Mouse (Mus musculus) MEL (cell line): ENCODE measurements at regions not wholly inside any gene's neighbourhood (a gene's known extent, or its start where the extent isn't known, plus 50 kb on each side); places are given as distances from the start of the nearest gene placed in this dataset.

Source experiments
- DNase-seq: peaks from one replicate; pipeline ENCODE4 v3.0.0; 2011; ENCODE audit warnings: low read depth, low spot score
- H3K27ac ChIP-seq: 2 replicates; pipeline ENCODE4 v1.5.1; 2012; ENCODE audit warnings: low read depth, mild to moderate bottlenecking, control low read depth, low read length, moderate library complexity; ENCODE audit not compliant: control insufficient read depth
- H3K27me3 ChIP-seq, 2 experiments: fragments of 150-350 bp in 1 of 2; sonication (generic) in 1 of 2; 2 replicates each; pipeline ENCODE4 v1.6.1; 2012; ENCODE audit warnings: low read length in 2 of 2, mild to moderate bottlenecking in 2 of 2, improper control_type of control experiment in 1 of 2, moderate library complexity in 1 of 2; ENCODE audit not compliant: insufficient read depth in 2 of 2, control insufficient read depth in 1 of 2
- H3K36me3 ChIP-seq, 2 experiments: 2 replicates each; pipeline ENCODE4 v1.6.1; 2012 to 2014; ENCODE audit warnings: low read length in 2 of 2, improper control_type of control experiment in 1 of 2, inconsistent platforms in 1 of 2, mild to moderate bottlenecking in 1 of 2; ENCODE audit not compliant: insufficient read depth in 2 of 2, control insufficient read depth in 1 of 2
- H3K4me1 ChIP-seq, 2 experiments: fragments of 150-350 bp in 1 of 2; sonication (generic) in 1 of 2; 2 replicates each; pipeline ENCODE4 v1.6.1; 2012; ENCODE audit warnings: low read length in 2 of 2, improper control_type of control experiment in 1 of 2, mild to moderate bottlenecking in 1 of 2; ENCODE audit not compliant: insufficient read depth in 2 of 2, control insufficient read depth in 1 of 2
- H3K4me3 ChIP-seq, 2 experiments: fragments of 150-350 bp in 1 of 2; sonication (generic) in 1 of 2; 2 replicates each; pipeline ENCODE4 v1.5.1; 2012; ENCODE audit warnings: low read depth in 2 of 2, low read length in 2 of 2, mild to moderate bottlenecking in 2 of 2, moderate library complexity in 2 of 2, control low read depth in 1 of 2, improper control_type of control experiment in 1 of 2; ENCODE audit not compliant: control insufficient read depth in 1 of 2, insufficient read depth in 1 of 2
- H3K79me2 ChIP-seq: 2 replicates; pipeline ENCODE4 v1.6.1; 2012; ENCODE audit warnings: mild to moderate bottlenecking, low read length, moderate library complexity; ENCODE audit not compliant: control insufficient read depth, poor library complexity, insufficient read depth
- H3K9ac ChIP-seq: 2 replicates; pipeline ENCODE4 v1.6.1; 2012; ENCODE audit warnings: low read depth, mild to moderate bottlenecking, control low read depth, low read length, moderate library complexity; ENCODE audit not compliant: control insufficient read depth, poor library complexity, severe bottlenecking
- H3K9me3 ChIP-seq: fragments of 150-350 bp; sonication (generic); replicated peaks from 2 replicates; pipeline ENCODE4 v1.6.1; 2012; ENCODE audit warnings: mild to moderate bottlenecking, low read length, improper control_type of control experiment, moderate library complexity; ENCODE audit not compliant: insufficient read depth
- CTCF ChIP-seq, 3 experiments: IDR thresholded peaks in 2 of 3; conservative IDR thresholded peaks in 1 of 3; 2 replicates each; pipeline ENCODE4 v1.5.1; 2011 to 2012; ENCODE audit warnings: low read length in 3 of 3, low read depth in 2 of 3, mild to moderate bottlenecking in 2 of 3, improper control_type of control experiment in 1 of 3, inconsistent platforms in 1 of 3, mixed read lengths in 1 of 3, moderate library complexity in 1 of 3; ENCODE audit not compliant: control insufficient read depth in 1 of 3, insufficient read depth in 1 of 3, poor library complexity in 1 of 3, severe bottlenecking in 1 of 3
- GABPA ChIP-seq: IDR thresholded peaks from 2 replicates; pipeline ENCODE4 v1.6.1; 2012; ENCODE audit warnings: low read depth, mild to moderate bottlenecking, inconsistent platforms, low read length, improper control_type of control experiment, moderate library complexity
- HCFC1 ChIP-seq: IDR thresholded peaks from 2 replicates; pipeline ENCODE4 v1.6.1; 2012; ENCODE audit warnings: low read depth, mild to moderate bottlenecking, inconsistent platforms, low read length, improper control_type of control experiment, moderate library complexity
- MAFK ChIP-seq: IDR thresholded peaks from 2 replicates; pipeline ENCODE4 v1.6.1; 2011; ENCODE audit warnings: low read depth, mild to moderate bottlenecking, low read length, improper control_type of control experiment, borderline replicate concordance
- MEF2A ChIP-seq: IDR thresholded peaks from 2 replicates; pipeline ENCODE4 v1.6.1; 2014; ENCODE audit warnings: low read depth, mild to moderate bottlenecking, inconsistent platforms, low read length, improper control_type of control experiment; ENCODE audit not compliant: poor library complexity, insufficient replicate concordance, severe bottlenecking; ENCODE audit errors: extremely low read depth
- RAD21 ChIP-seq: IDR thresholded peaks from 2 replicates; pipeline ENCODE4 v1.6.1; 2011; ENCODE audit warnings: mild to moderate bottlenecking, low read depth, low read length, improper control_type of control experiment
- SMC3 ChIP-seq: IDR thresholded peaks from 2 replicates; pipeline ENCODE4 v1.6.1; 2011; ENCODE audit warnings: low read depth, low read length, improper control_type of control experiment
- TAL1 ChIP-seq: IDR thresholded peaks from 2 replicates; pipeline ENCODE4 v1.6.1; 2012; ENCODE audit warnings: mild to moderate bottlenecking, inconsistent platforms, low read length, moderate library complexity, mixed read lengths
- TCF12 ChIP-seq: IDR thresholded peaks from 2 replicates; pipeline ENCODE4 v1.6.1; 2014; ENCODE audit warnings: low read depth, mild to moderate bottlenecking, inconsistent platforms, low read length, improper control_type of control experiment, moderate library complexity
- USF1 ChIP-seq: IDR thresholded peaks from 2 replicates; pipeline ENCODE4 v1.6.1; 2014; ENCODE audit warnings: low read depth, mild to moderate bottlenecking, inconsistent platforms, low read length, improper control_type of control experiment, moderate library complexity
- ZC3H11A ChIP-seq: IDR thresholded peaks from 2 replicates; pipeline ENCODE4 v1.6.1; 2012; ENCODE audit warnings: low read depth, mild to moderate bottlenecking, inconsistent platforms, low read length, improper control_type of control experiment

DNA sequence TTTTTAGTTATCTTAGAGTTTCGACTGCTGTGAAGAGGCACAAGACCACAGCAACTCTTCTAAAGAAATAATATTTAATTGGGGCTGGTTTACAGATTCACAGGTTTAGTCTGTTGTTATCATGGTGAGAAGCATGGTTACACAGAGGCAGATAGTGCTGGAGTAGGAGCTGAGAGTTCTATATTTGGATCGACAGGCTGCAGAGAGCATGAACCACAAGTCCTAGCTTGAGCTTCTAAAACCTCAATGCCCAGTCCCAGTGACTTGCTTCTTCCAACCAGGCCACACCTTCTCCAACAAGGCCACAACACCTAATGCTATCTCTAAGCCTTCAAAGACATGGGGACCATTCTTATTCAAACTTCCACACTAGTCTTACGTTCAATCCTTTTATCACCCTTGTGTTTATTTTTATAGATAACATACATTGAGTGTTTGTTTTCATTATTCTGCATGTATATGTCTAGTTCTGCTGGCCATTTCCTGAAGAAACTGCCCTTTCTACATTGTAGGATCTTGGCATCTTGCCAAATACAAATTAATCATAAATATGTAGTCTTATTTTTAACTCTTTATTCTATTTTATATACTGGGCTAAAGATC is 452.8 kb upstream of the Dmac1 start:
- Histone ChIP-seq H3K27me3 (no peaks in the 10 kb centered on the region), H3K9me3 (no peaks in the 10 kb centered on the region), H3K79me2 (no peaks in the 10 kb centered on the region), H3K9ac (no peak overlapping the region), H3K4me1 (no peaks in the 10 kb centered on the region), H3K27ac (no peak overlapping the region), H3K4me3 (no peak overlapping the region), H3K36me3 (no peaks in the 10 kb centered on the region)
- DNase-seq: no peak
- TF ChIP-seq HCFC1 (no peak), MEF2A (no peak), TAL1 (no peak), GABPA (no peak), SMC3 (no peak)
- TF ChIP-seq, all 39 proteins: peak for 0

GRCm38 (mm10) chr4:75714652-75715051 is 436.5 kb upstream of the Dmac1 start:
- Histone ChIP-seq H3K4me3 (no peak overlapping the region), H3K27me3 (no peaks in the 10 kb centered on the region), H3K27ac (no peak overlapping the region), H3K79me2 (no peaks in the 10 kb centered on the region), H3K9me3 (no peaks in the 10 kb centered on the region), H3K9ac (no peak overlapping the region), H3K36me3 (no peaks in the 10 kb centered on the region), H3K4me1 (no peaks in the 10 kb centered on the region)
- no peak for TF ChIP-seq TCF12
- no peak for DNase-seq

DNA sequence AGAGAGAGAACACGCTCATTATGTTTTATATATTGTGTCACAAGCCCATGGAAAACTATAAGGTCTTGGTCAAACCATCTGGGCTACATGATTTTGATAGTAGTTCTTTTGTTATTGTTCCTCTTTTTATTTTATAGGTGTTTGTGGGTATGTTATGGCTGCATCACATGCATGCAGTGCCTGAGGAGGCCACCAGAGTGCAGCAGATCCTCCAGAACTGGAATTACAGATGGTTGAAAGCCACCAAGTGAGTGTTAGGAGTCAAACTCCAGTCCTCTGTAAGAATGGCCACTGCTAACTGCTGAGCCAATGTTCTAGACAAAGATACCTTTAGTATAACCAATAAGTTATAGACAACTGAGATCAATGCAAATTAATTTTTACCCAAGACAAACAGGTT is 435.9 kb upstream of the Dmac1 start:
- peak; percentile 24 for DNase-seq
- TF ChIP-seq ZC3H11A (peak; percentile 38), CTCF (IDR thresholded peaks at IDR 0.05 in 2 of 3, conservative IDR thresholded peaks at IDR 0.05 in 1 of 3; ENCODE audit: control insufficient read depth in 1 of 3, insufficient read depth in 1 of 3, low read depth in 2 of 3, low read length in 3 of 3, poor library complexity in 1 of 3, severe bottlenecking in 1 of 3) (peak; percentile 18 to 62 (median 48); a peak in 4 of 6 replicates), USF1 (no peak), SMC3 (peak; percentile 64), RAD21 (peak; percentile 45), MAFK (no peak)
- TF ChIP-seq, all 39 proteins: peak for 4
- no peaks in the 10 kb centered on the region for H3K79me2 ChIP-seq
- H3K4me3 ChIP-seq: no peak overlapping the region
- no peak overlapping the region for H3K9ac ChIP-seq
- no peaks in the 10 kb centered on the region for H3K36me3 ChIP-seq
- H3K27me3 ChIP-seq: no peaks in the 10 kb centered on the region
- H3K4me1 ChIP-seq: no peaks in the 10 kb centered on the region
- no peaks in the 10 kb centered on the region for H3K9me3 ChIP-seq
- no peak overlapping the region for H3K27ac ChIP-seq
